Mouse (Mus musculus) myocyte (in vitro differentiated cells): ENCODE data around the gene Popdc3. TPM values are rescaled to one million over a fixed set of nuclear protein-coding genes. Genes with fewer than 3 reads are reported as not detected.

Source experiments
- H3K27me3 ChIP-seq: one replicate; pipeline ENCODE4 v1.6.1; 2011; ENCODE audit not compliant: control insufficient read depth, insufficient read depth, insufficient read length
- H3K36me3 ChIP-seq: one replicate; pipeline ENCODE4 v1.6.1; 2011; ENCODE audit not compliant: control insufficient read depth, insufficient read depth
- H3K4me2 ChIP-seq: one replicate; pipeline ENCODE4 v1.6.1; 2011; ENCODE audit warnings: low read depth, control low read depth
- H3K4me3 ChIP-seq: one replicate; pipeline ENCODE4 v1.5.1; 2011; ENCODE audit warnings: mild to moderate bottlenecking, control low read depth, moderate library complexity
- H3K79me2 ChIP-seq: one replicate; pipeline ENCODE4 v1.6.1; 2011; ENCODE audit not compliant: control insufficient read depth, insufficient read depth
- H3ac ChIP-seq: one replicate; pipeline ENCODE4 v1.6.1; 2011; ENCODE audit not compliant: control insufficient read depth, insufficient read length
- CEBPB ChIP-seq: IDR thresholded peaks from 2 replicates; pipeline ENCODE4 v1.6.1; 2011; ENCODE audit warnings: mild to moderate bottlenecking, moderate library complexity; ENCODE audit not compliant: poor library complexity, insufficient read depth, severe bottlenecking
- E2F4 ChIP-seq: IDR thresholded peaks from one replicate; pipeline ENCODE4 v1.6.1; 2011; ENCODE audit warnings: mild to moderate bottlenecking, control low read depth, moderate library complexity; ENCODE audit not compliant: insufficient read depth
- MAX ChIP-seq: IDR thresholded peaks from one replicate; pipeline ENCODE4 v1.6.1; 2011; ENCODE audit warnings: low read depth, mild to moderate bottlenecking, control low read depth
- MYOD1 ChIP-seq, 3 experiments: IDR thresholded peaks; one replicate each; pipeline ENCODE4 v1.6.1; 2011; ENCODE audit warnings: control low read depth in 2 of 3, low read depth in 2 of 3, mild to moderate bottlenecking in 2 of 3, moderate library complexity in 1 of 3; ENCODE audit not compliant: insufficient read length in 2 of 3, control insufficient read depth in 1 of 3
- MYOG ChIP-seq, 3 experiments: IDR thresholded peaks; one replicate each; pipeline ENCODE4 v1.6.1; 2011; ENCODE audit warnings: control low read depth in 2 of 3, low read depth in 2 of 3, mild to moderate bottlenecking in 2 of 3; ENCODE audit not compliant: insufficient read length in 2 of 3, control insufficient read depth in 1 of 3, insufficient read depth in 1 of 3
- POLR2A ChIP-seq: IDR thresholded peaks from one replicate; pipeline ENCODE4 v1.6.1; 2011; ENCODE audit warnings: low read depth, mild to moderate bottlenecking, control low read depth, moderate library complexity; ENCODE audit not compliant: insufficient read length
- POLR2AphosphoS2 ChIP-seq: IDR thresholded peaks from one replicate; pipeline ENCODE4 v1.6.1; 2011; ENCODE audit warnings: low read depth, control low read depth; ENCODE audit not compliant: insufficient read length
- REST ChIP-seq: IDR thresholded peaks from one replicate; pipeline ENCODE4 v1.6.1; 2011; ENCODE audit warnings: mild to moderate bottlenecking, control low read depth, moderate library complexity; ENCODE audit not compliant: insufficient read depth, insufficient read length
- SRF ChIP-seq: IDR thresholded peaks from one replicate; pipeline ENCODE4 v1.6.1; 2011; ENCODE audit warnings: low read depth; ENCODE audit not compliant: control insufficient read depth, insufficient read length
- TCF12 ChIP-seq: IDR thresholded peaks from one replicate; pipeline ENCODE4 v1.6.1; 2011; ENCODE audit warnings: mild to moderate bottlenecking, control low read depth; ENCODE audit not compliant: poor library complexity, insufficient read depth, severe bottlenecking
- TCF3 ChIP-seq: IDR thresholded peaks from one replicate; pipeline ENCODE4 v1.6.1; 2011; ENCODE audit warnings: low read depth, control low read depth; ENCODE audit not compliant: insufficient read length
- USF1 ChIP-seq: IDR thresholded peaks from one replicate; pipeline ENCODE4 v1.6.1; 2011; ENCODE audit warnings: low read depth, mild to moderate bottlenecking, control low read depth, moderate library complexity
- polyA plus RNA-seq: library from polyadenylated mRNA; unstranded; fragments of >200 nt; fragmentation: generic; extraction: Trizol; gene quantifications from one replicate; pipeline ENCODE4 v1.2.1, GENCODE M21; 2012; ENCODE audit warnings: missing spikeins

Popdc3 gene
- polyA plus RNA-seq, 1 experiment = 122 TPM

DNA sequence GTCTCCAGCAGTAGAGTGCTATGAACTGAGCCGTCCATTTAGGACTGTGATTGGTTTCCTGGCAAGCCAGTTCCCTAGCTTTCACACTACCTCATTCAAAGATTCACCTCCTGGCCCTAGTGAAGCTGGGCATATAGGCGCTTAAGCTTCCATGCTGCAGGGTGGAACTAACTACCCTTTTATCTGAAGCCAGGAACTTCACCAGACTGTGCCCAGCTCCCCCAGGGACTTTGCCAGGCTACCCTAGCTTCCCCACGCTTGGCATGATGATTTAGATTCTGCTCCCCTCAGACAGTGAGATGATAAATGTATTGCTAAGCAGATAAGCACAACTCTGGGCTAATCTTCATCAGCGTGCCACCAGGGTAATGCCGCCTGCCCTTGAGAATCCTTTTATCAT, 133.2 kb downstream of the Popdc3 start:
- TF ChIP-seq TCF3 (no peak), REST (no peak), MYOD1 (IDR thresholded peaks at IDR 0.05; ENCODE audit: control insufficient read depth in 1 of 3, insufficient read length in 2 of 3, low read depth in 2 of 3) (no peak), MAX (no peak), SRF (no peak), E2F4 (no peak), TCF12 (no peak), POLR2A (no peak), CEBPB (no peak), MYOG (IDR thresholded peaks at IDR 0.05; ENCODE audit: control insufficient read depth in 1 of 3, insufficient read depth in 1 of 3, insufficient read length in 2 of 3, low read depth in 2 of 3) (no peak), POLR2AphosphoS2 (no peak), USF1 (no peak)
- Histone ChIP-seq H3K79me2 (peaks cover 59% of the 10 kb centered on the region), H3K4me2 (peak overlapping the region; percentile 81), H3K4me3 (no peak overlapping the region), H3K36me3 (peaks cover 4% of the 10 kb centered on the region), H3K27me3 (no peaks in the 10 kb centered on the region), H3ac (no peak overlapping the region)

DNA sequence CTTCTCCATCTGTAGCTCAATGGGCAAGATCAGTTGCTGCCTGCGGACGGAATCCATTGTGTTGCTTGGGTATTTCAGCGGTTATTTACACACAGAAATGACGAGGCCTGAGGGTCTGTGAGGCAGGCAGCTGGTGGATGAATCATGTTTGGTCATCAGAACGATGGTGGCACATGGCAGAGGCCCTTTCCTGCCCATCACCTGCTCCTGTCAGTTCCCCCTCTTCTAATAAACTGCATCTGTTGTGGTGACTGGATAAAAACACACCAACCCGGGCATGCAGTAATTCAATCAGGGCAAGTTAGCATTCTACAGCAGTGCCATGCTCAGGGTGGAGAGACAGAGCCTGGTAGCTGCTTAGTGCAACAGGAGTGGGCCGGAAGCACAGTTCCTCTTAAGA, 133.7 kb downstream of the Popdc3 start:
- Histone ChIP-seq H3K79me2 (peaks cover 60% of the 10 kb centered on the region), H3ac (no peak overlapping the region), H3K4me2 (peak overlapping the region; percentile 81), H3K27me3 (no peaks in the 10 kb centered on the region), H3K4me3 (no peak overlapping the region), H3K36me3 (peaks cover 9% of the 10 kb centered on the region)
- TF ChIP-seq E2F4 = no peak
- peak; percentile 86 for TF ChIP-seq CEBPB
- TF ChIP-seq POLR2AphosphoS2 = peak; percentile 58
- TF ChIP-seq MAX = peak; percentile 38
- peak; percentile 100 for TF ChIP-seq TCF12
- TF ChIP-seq POLR2A = peak; percentile 46
- peak; percentile 98 for TF ChIP-seq TCF3
- TF ChIP-seq SRF = no peak
- TF ChIP-seq USF1 = peak; percentile 53
- TF ChIP-seq MYOD1 (IDR thresholded peaks at IDR 0.05; ENCODE audit: control insufficient read depth in 1 of 3, insufficient read length in 2 of 3, low read depth in 2 of 3) = peak; percentile 100
- TF ChIP-seq MYOG (IDR thresholded peaks at IDR 0.05; ENCODE audit: control insufficient read depth in 1 of 3, insufficient read depth in 1 of 3, insufficient read length in 2 of 3, low read depth in 2 of 3) = peak; percentile 89 to 99 (median 97)
- no peak for TF ChIP-seq REST

DNA sequence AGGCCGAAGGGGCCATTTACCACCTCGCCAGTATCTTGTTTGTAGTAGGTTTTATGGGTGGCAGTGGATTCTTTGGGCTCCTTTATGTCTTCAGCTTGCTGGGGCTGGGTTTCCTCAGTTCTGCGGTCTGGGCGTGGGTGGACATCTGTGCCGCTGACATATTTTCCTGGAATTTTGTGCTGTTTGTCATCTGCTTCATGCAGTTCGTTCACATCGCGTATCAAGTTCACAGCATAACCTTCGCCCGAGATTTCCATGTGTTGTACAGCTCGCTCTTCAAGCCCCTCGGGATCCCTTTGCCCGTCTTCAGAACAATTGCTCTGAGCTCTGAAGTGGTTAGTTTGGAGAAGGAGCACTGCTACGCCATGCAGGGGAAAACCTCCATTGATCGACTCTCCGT, 137.0 kb downstream of the Popdc3 start:
- peaks cover 41% of the 10 kb centered on the region for H3K79me2 ChIP-seq
- no peak overlapping the region for H3ac ChIP-seq
- peak overlapping the region; percentile 81 for H3K4me2 ChIP-seq
- no peaks in the 10 kb centered on the region for H3K27me3 ChIP-seq
- no peak for TF ChIP-seq USF1
- TF ChIP-seq MAX = peak; percentile 69
- TF ChIP-seq MYOD1 (IDR thresholded peaks at IDR 0.05; ENCODE audit: control insufficient read depth in 1 of 3, insufficient read length in 2 of 3, low read depth in 2 of 3) = peak in 2 of 3 experiments; percentile 81 to 92
- peak; percentile 56 for TF ChIP-seq POLR2A
- TF ChIP-seq TCF3 = peak; percentile 73
- peak; percentile 92 for TF ChIP-seq TCF12
- no peak for TF ChIP-seq CEBPB
- TF ChIP-seq MYOG (IDR thresholded peaks at IDR 0.05; ENCODE audit: control insufficient read depth in 1 of 3, insufficient read depth in 1 of 3, insufficient read length in 2 of 3, low read depth in 2 of 3) = peak; percentile 46 to 90 (median 65)
- TF ChIP-seq POLR2AphosphoS2 = peak; percentile 62
- peak overlapping the region; percentile 39 for H3K4me3 ChIP-seq
- H3K36me3 ChIP-seq = peaks cover 37% of the 10 kb centered on the region

DNA sequence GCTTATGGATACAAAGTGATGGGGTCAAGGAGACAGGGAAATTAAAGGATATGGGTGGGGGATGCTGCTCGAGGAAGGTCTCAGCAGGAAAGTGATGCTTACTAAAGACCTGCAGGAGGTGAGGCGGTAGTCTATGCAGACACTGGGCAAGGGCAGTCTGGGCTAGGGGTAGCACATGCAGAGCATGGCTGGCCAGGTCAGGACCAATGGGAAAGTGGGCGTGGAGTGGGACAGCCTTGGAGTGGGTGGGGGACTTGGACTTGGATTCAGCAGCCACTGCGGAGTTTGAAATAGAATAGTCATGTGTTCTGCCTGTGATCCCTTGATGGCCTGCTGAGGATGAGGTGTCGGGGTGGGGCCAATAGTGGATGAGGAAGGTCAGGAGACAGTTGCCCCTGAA, 141.0 kb downstream of the Popdc3 start:
- peak; percentile 86 for TF ChIP-seq POLR2AphosphoS2
- no peak for TF ChIP-seq MAX
- no peak for TF ChIP-seq E2F4
- no peak for TF ChIP-seq REST
- peak in 1 of 3 experiments; percentile 27 for TF ChIP-seq MYOD1 (IDR thresholded peaks at IDR 0.05; ENCODE audit: control insufficient read depth in 1 of 3, insufficient read length in 2 of 3, low read depth in 2 of 3)
- peak; percentile 53 for TF ChIP-seq POLR2A
- TF ChIP-seq MYOG (IDR thresholded peaks at IDR 0.05; ENCODE audit: control insufficient read depth in 1 of 3, insufficient read depth in 1 of 3, insufficient read length in 2 of 3, low read depth in 2 of 3) = no peak
- TF ChIP-seq TCF12 = no peak
- Histone ChIP-seq H3K4me3 (no peak overlapping the region), H3ac (no peak overlapping the region), H3K36me3 (peaks cover 37% of the 10 kb centered on the region), H3K27me3 (no peaks in the 10 kb centered on the region), H3K79me2 (peaks cover 27% of the 10 kb centered on the region), H3K4me2 (peak overlapping the region; percentile 39)
